Mouse (Mus musculus): ENCODE data around the gene Pde4c.

- no peak for TF ChIP-seq CTCF (IDR thresholded peaks at IDR 0.05; ENCODE audit: low read depth, low read length)
- TF ChIP-seq POLR2A (IDR thresholded peaks at IDR 0.05; ENCODE audit: extremely low read depth, insufficient read depth, low read length), result no peak
Observed at GRCm38 (mm10) chr8:70772075-70772474, 48.6 kb downstream of the Pde4c start.
